Mouse (Mus musculus) layer of hippocampus, adult 18-20 months (tissue): ENCODE data around the gene Fgf6. TPM values are rescaled to one million over a fixed set of nuclear protein-coding genes. Genes with fewer than 3 reads are reported as not detected.

Experiments
- total RNA-seq, 2 experiments: library from RNA; stranded (reverse); gene quantifications; 2 replicates each; pipeline ENCODE4 v1.2.3; 2021

Gene Fgf6
- total RNA-seq, 2 experiments from 2014 or later, result not detected

Other genes starting within 250 kb of the Fgf6 start
- 100 to 1,000 TPM; 153 to 154 TPM for gene Ndufa9, start 166.4 kb upstream of the Fgf6 start, total RNA-seq
- gene Akap3, start 162.5 kb upstream of the Fgf6 start, total RNA-seq, result under 1 TPM; 0.10 to 0.25 TPM
- gene Dyrk4, start 93.7 kb upstream of the Fgf6 start, total RNA-seq, result not detected
- 1 to 10 TPM; 1.6 to 2.1 TPM for gene Rad51ap1, start 76.0 kb upstream of the Fgf6 start, total RNA-seq
- gene D6Wsu163e, start 75.6 kb upstream of the Fgf6 start, total RNA-seq, result 10 to 100 TPM; 43.9 to 47.7 TPM
- under 1 TPM; 0.17 to 0.18 TPM for gene Fgf23, start 57.3 kb downstream of the Fgf6 start, total RNA-seq
- gene Tigar, start 94.0 kb downstream of the Fgf6 start, total RNA-seq, result 10 to 100 TPM; 27.9 to 30.7 TPM
- gene Ccnd2, start 136.6 kb downstream of the Fgf6 start, total RNA-seq, result 100 to 1,000 TPM; 118 to 128 TPM